11 mouse cellular contexts compared by ENCODE assay signal in the genomic region with DNA sequence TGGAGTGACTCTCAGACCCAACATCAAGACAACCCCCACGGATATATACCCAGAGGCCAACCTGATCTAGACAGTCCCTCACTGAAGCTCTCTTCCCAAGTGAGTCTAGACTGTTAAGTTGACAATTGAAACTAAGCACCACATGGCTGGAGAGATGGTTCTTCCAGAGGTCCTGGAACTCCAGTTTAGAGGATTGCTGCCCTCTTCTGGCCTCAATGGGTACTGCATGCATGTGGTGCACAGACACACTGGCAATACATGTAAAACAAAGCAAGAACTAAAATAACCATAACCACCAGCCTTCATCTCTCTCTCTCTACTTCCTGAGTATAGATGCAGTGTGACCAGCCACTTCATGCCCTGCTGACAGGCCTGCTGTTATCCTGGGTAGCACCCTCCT. TPM values are rescaled to one million over a fixed set of nuclear protein-coding genes. Genes with fewer than 3 reads are reported as not detected.
DNase-seq lines count a peak whose midpoint lies in the region; ATAC-seq and TF ChIP-seq lines count a peak whose summit lies in the region.
"Had no signal": no experiment of that assay in that cellular context is flagged by ENCODE, and none has a peak within 500 bp of the region (broad histone marks: within the 10 kb centered on the region; RNA-seq: fewer than 3 reads in every experiment).

No protein-coding gene starts in this region.

- H3K4me3 ChIP-seq in lung, embryonic 14.5 days (ENCODE audit: low read depth, low read length) = no peak overlapping the region
- no peak overlapping the region for H3K4me3 ChIP-seq in small intestine, adult 2 months (ENCODE audit: low read depth, low read length)
- H3K4me3 ChIP-seq: embryonic facial prominence, embryonic 13.5 days; heart, embryonic 15.5 days; limb, embryonic 12.5 days had no signal

- no peak for ATAC-seq in lung, embryonic 14.5 days (ENCODE audit: insufficient read depth)

- peak; percentile 69 for TF ChIP-seq CTCF in lung, embryonic 14.5 days (IDR thresholded peaks at IDR 0.05; ENCODE audit: low read depth)
- TF ChIP-seq CTCF in small intestine, adult 2 months (IDR thresholded peaks at IDR 0.05; ENCODE audit: extremely low read depth, insufficient read length, insufficient replicate concordance, low read depth, low read length) = peak; percentile 36; the same call in 1 of the 2 replicates

- no peaks in the 10 kb centered on the region for H3K4me1 ChIP-seq in lung, embryonic 14.5 days (ENCODE audit: insufficient read depth)
- no peaks in the 10 kb centered on the region for H3K4me1 ChIP-seq in small intestine, adult 2 months (ENCODE audit: control insufficient read depth, insufficient read depth, insufficient read length, low read length)
- H3K4me1 ChIP-seq: heart, embryonic 15.5 days; limb, embryonic 12.5 days had no signal

- DNase-seq in adrenal gland, postnatal 10 days = peak; percentile 12
- DNase-seq in adrenal gland, adult 2 months = no peak
- DNase-seq in lung, embryonic 14.5 days = peak; percentile 61
- DNase-seq in lung, postnatal 25 days (ENCODE audit: low spot score) = no peak
- DNase-seq in c-Kit-positive CD71-negative TER-119-negative erythroid progenitor cells, embryonic 14.5 days (ENCODE audit: low read depth) = peak; percentile 35
- DNase-seq in adrenal gland, postnatal 14 days = no peak
- no peak for DNase-seq in right cerebral cortex, postnatal 25 days

- no peak for TF ChIP-seq POLR2A in small intestine, adult 2 months (IDR thresholded peaks at IDR 0.05; ENCODE audit: low read depth, low read length)

- no peaks in the 10 kb centered on the region for H3K9me3 ChIP-seq in lung, embryonic 14.5 days (ENCODE audit: low read depth, low read length)
- H3K9me3 ChIP-seq: embryonic facial prominence, embryonic 13.5 days; heart, embryonic 15.5 days had no signal

- no peak overlapping the region for H3K4me2 ChIP-seq in lung, embryonic 14.5 days
- H3K4me2 ChIP-seq: embryonic facial prominence, embryonic 13.5 days; heart, embryonic 15.5 days; limb, embryonic 12.5 days had no signal

- H3K36me3 ChIP-seq in lung, embryonic 14.5 days (ENCODE audit: insufficient read depth) = no peaks in the 10 kb centered on the region
- no peaks in the 10 kb centered on the region for H3K36me3 ChIP-seq in small intestine, adult 2 months (ENCODE audit: control insufficient read depth, insufficient read depth, low read length)
- H3K36me3 ChIP-seq: embryonic facial prominence, embryonic 13.5 days; heart, embryonic 15.5 days; limb, embryonic 12.5 days had no signal

- H3K9ac ChIP-seq in lung, embryonic 14.5 days = no peak overlapping the region
- H3K9ac ChIP-seq: embryonic facial prominence, embryonic 13.5 days; heart, embryonic 15.5 days; limb, embryonic 12.5 days had no signal

- 82% methylated on average over 1 of the region's 1 CpGs for WGBS in lung, embryonic 14.5 days
- WGBS in small intestine, adult 2 months = 92% methylated on average over 1 of the region's 1 CpGs

- no peaks in the 10 kb centered on the region for H3K27me3 ChIP-seq in lung, embryonic 14.5 days (ENCODE audit: insufficient read depth, low read length)
- no peaks in the 10 kb centered on the region; the same call in none of the 2 replicates for H3K27me3 ChIP-seq in small intestine, adult 2 months (ENCODE audit: control insufficient read depth, insufficient read depth, low read length)
- H3K27me3 ChIP-seq: heart, embryonic 15.5 days had no signal

- no peak overlapping the region for H3K27ac ChIP-seq in lung, embryonic 14.5 days (ENCODE audit: low read depth)
- no peak overlapping the region for H3K27ac ChIP-seq in small intestine, adult 2 months (ENCODE audit: insufficient read depth, low read depth, low read length)
- H3K27ac ChIP-seq: embryonic facial prominence, embryonic 13.5 days; heart, embryonic 15.5 days; limb, embryonic 12.5 days had no signal

RNA-seq across cellular contexts. Expression of gene Dmrtb1, which starts 20.2 kb away (rescaled TPM):
- not detected for total RNA-seq in adrenal gland, postnatal 10 days (2021)
- total RNA-seq in adrenal gland, adult 2 months (2021) = not detected
- not detected in 2 replicates for polyA plus RNA-seq in adrenal gland, adult 2 months (2012; rRNA removed)
- not detected in 2 replicates for polyA plus RNA-seq in lung, embryonic 14.5 days (2014; fragmentation: Nextera tagmentation; extraction: Ambion mirVana)
- not detected in 2 replicates for polyA plus RNA-seq in small intestine, adult 2 months (2012; rRNA removed)
- 0.26 TPM in 1 of 2 replicates, not detected in the other for total RNA-seq in adrenal gland, postnatal 14 days (2021)
- polyA plus RNA-seq: heart, embryonic 15.5 days had no signal

Comparison
In these comparisons a context has a peak if more than half of its experiments do, and no peak if none do; other contexts are left out.
1. DNase-seq: peak in adrenal gland, postnatal 10 days (single experiment), lung, embryonic 14.5 days (single experiment) and c-Kit-positive CD71-negative TER-119-negative erythroid progenitor cells, embryonic 14.5 days (single experiment); none in adrenal gland, adult 2 months (single experiment), lung, postnatal 25 days (single experiment), adrenal gland, postnatal 14 days (single experiment) and right cerebral cortex, postnatal 25 days (single experiment).